Mouse (Mus musculus): ENCODE results near the gene Trub2.
"Not testable (repeated sequence)": the region's sequence is repeated elsewhere in the genome, so short reads cannot be mapped to it uniquely, and the experiment has no call there.

Gene Trub2

GRCm38 (mm10) chr2:29787937-29788681 lies at the start of gene Trub2:
Gene Trub2 (minus strand): TSS chr2:29788502.
- peak; percentile 87 for DNase-seq (ENCODE audit: low read depth, low spot score)

GRCm38 (mm10) chr2:29835391-29835899 lies 47.1 kb upstream of the Trub2 start:
- DNase-seq (ENCODE audit: low read depth, low spot score): no peak

- DNase-seq (ENCODE audit: low read depth, low spot score): no peak
Observed at GRCm38 (mm10) chr2:29833796-29834195, 45.5 kb upstream of the Trub2 start.

- no peak for DNase-seq (ENCODE audit: low read depth, low spot score)
Observed at GRCm38 (mm10) chr2:29831106-29831505, 42.8 kb upstream of the Trub2 start.

GRCm38 (mm10) chr2:29827709-29828024 lies 39.4 kb upstream of the Trub2 start:
- DNase-seq (ENCODE audit: low read depth, low spot score): no peak

GRCm38 (mm10) chr2:29826926-29827708 lies 38.8 kb upstream of the Trub2 start:
- DNase-seq (ENCODE audit: low read depth, low spot score): peak; percentile 97

GRCm38 (mm10) chr2:29826318-29826925 lies 38.1 kb upstream of the Trub2 start:
- peak; percentile 24 for DNase-seq (ENCODE audit: low read depth, low spot score)

GRCm38 (mm10) chr2:29820025-29820817 lies 31.9 kb upstream of the Trub2 start, which contains the start of gene Urm1:
Gene Urm1 (plus strand): TSS chr2:29820075.
- DNase-seq (ENCODE audit: low read depth, low spot score): peak; percentile 65

- DNase-seq (ENCODE audit: low read depth, low spot score): no peak
Observed at GRCm38 (mm10) chr2:29819363-29819762, 31.1 kb upstream of the Trub2 start.

GRCm38 (mm10) chr2:29817426-29818232 lies 29.3 kb upstream of the Trub2 start:
- DNase-seq (ENCODE audit: low read depth, low spot score): peak; percentile 87

- DNase-seq (ENCODE audit: low read depth, low spot score): no peak
Observed at GRCm38 (mm10) chr2:29815678-29816371, 27.5 kb upstream of the Trub2 start.

- DNase-seq (ENCODE audit: low read depth, low spot score): peak; percentile 52
Observed at GRCm38 (mm10) chr2:29803400-29803831, 15.1 kb upstream of the Trub2 start.

- no peak for DNase-seq (ENCODE audit: low read depth, low spot score)
Observed at GRCm38 (mm10) chr2:29802827-29803201, 14.5 kb upstream of the Trub2 start.

GRCm38 (mm10) chr2:29802075-29802826 lies 13.9 kb upstream of the Trub2 start, which contains the start of gene Slc27a4:
Gene Slc27a4 (plus strand): TSS chr2:29802634.
- peak; percentile 95 for DNase-seq (ENCODE audit: low read depth, low spot score)

GRCm38 (mm10) chr2:29792772-29793487 lies 4.6 kb upstream of the Trub2 start:
- no peak for DNase-seq (ENCODE audit: low read depth, low spot score)

GRCm38 (mm10) chr2:29787104-29787917 lies 991 bp downstream of the Trub2 start, which contains the start of gene Coq4:
Gene Coq4 (plus strand): TSS chr2:29787493.
- DNase-seq (ENCODE audit: low read depth, low spot score): peak; percentile 95

GRCm38 (mm10) chr2:29784290-29784689 lies 4.0 kb downstream of the Trub2 start:
- no peak for DNase-seq (ENCODE audit: low read depth, low spot score)

- DNase-seq (ENCODE audit: low read depth, low spot score): not testable (repeated sequence)
Observed at GRCm38 (mm10) chr2:29781256-29781655, 7.0 kb downstream of the Trub2 start.
